Mouse (Mus musculus) retina, embryonic 14.5 days (tissue): ENCODE data around the gene Fktn.
"Not testable (repeated sequence)": the region's sequence is repeated elsewhere in the genome, so short reads cannot be mapped to it uniquely, and the experiment has no call there.

ENCODE experiments used
- DNase-seq: peaks from one replicate; pipeline ENCODE4 v3.0.0-alpha.2; 2015; ENCODE audit warnings: low spot score

Gene Fktn

DNA sequence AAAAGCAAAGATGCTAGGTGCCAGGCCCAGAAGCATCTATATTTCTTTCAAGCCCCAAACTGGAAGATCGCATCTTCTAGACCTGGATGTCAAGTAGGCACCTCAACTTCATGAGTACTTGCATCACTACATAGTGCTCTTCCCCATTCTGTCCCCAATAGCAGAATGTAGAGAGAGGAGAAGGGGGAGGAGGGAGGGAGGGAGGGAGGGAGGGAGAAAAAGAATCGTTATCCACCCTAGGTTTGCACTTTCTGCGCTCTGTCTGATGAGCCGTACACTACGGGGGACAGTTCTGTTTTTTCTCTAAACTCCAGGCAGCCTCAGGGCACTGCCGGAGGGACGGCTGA lies at the start of gene Fktn:
TSS of gene Fktn (plus strand) at position 295 of the 347 bp plus-strand sequence.
- no peak for DNase-seq

DNA sequence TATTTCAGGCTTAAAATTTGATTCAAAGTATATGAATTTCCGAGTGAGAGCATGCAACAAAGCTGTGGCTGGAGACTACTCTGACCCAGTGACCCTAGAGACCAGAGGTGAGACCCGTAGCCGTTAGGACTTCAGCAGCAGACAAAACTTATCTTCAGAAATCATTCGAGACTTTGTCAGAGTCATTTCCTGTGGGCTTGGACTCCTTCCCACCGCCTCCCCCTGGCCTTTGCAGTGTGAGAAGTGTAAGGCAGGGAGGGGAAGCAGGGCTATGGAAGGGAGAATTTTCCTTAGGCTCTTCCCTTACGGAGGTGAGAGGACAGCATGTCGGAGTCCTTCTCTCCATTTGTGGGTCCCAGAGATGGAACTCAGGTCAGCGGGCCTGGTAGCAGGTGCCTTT lies 31.7 kb upstream of the Fktn start:
- no peak for DNase-seq

DNA sequence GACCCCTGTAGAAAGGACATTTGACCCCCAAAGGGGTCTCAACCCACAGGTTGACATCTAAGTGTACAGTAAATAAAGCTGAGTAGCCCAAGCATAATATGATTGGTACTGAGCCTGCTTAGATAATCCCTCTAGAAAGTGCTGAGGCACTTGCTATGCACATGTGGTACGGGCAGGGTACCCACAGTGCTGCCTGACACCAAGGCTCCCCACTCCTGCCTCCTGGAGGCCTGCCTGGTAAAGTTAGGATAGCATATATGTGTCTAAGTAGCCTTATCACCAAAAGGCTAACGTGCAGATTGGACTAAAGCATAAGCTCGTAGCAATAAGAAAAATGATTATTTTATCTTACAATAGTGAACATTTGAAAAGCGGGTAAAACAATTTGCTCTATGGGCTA lies 24.8 kb upstream of the Fktn start:
- DNase-seq: no peak

DNA sequence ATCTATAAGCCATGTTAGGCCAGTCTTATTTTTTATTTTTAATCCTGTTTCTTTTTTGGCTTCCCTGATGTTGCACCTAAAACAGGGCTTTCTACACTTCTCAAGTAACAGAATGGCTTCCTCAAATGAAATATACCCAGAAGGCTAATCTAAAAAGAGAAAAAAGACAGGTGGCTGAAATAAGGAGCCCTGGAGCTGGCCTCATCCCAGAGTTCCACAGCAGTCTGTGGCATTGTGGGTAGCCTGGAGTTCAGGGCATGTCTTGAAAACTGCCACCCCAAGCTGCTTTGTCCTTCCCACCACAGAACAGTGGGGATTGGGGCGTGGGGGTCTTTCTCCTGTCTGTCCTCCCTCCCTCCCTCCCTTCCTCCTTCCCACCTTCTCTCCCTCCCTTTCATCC lies 22.4 kb upstream of the Fktn start:
- DNase-seq: no peak

DNA sequence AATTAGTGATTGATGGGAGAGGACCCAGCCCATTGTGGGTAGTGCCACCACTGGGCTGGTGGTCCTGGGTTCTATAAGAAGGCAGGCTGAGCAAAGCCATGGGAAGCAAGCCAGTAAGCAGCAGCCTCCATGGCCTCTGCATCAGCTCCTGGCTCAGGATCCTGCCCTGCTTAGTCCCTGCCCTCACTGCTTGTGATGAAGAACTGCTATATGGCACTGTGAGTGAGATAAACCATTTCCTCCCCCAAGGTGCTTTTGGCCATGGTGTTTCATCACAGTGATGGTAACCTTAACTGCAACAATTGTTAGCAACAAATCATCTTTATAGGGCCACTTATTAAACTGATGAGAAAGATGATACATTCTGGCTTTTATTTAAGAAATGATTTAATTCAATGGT lies 4.6 kb upstream of the Fktn start:
- not testable (repeated sequence) for DNase-seq

DNA sequence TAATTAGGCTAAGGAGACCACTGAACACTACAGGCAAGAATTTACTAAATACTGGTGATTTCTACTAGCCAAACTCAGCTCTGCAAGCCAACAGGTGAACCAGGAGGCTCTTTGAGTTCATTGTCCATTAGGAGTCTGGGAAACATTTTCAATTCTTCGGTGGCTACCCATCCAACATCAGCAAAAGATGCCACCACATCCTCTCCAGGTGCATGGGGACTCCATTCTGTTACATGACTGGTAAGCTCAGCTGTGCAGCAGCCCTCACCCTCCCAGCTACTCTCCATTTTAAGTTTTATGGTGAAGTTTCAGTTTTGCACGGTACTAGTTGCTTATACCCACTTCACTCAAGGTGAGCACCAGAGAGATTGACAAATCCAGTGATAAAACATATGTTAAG lies 3.8 kb upstream of the Fktn start:
- no peak for DNase-seq

DNA sequence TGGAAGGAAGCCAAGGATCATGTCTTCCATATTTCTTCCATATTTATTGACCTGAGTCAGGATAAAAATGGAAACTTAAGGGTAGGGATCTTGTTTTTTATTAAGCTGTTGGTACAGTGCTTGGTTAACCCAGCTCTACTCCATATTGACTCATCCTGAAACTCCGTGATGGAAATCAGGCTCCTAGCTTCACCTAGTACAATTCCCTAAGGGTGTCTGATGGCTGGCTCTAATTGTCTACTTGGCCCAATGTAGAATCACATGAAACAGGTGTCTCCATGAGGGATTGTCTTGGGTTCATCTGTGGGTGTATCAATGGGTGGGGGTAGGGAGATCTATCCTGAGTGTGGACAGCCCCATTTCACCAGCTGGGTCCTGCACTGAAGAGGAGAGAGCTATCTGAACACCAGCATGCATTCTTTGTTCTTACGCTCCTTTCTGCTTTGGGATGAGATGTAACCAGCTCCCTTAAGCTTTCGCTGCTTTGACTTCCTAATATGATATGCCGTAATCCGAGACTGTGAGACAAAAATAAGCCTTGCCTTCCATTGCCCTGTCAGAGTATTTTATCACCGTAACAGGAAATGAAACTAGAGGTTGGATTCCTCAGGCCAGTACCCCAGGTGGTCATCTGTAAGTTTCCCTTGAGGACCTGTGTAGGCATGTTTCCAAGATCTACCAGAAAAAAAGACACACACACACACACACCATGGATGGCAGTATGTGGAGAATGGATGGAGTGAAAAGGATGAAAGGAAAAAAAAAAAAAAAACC lies 3.1 kb upstream of the Fktn start:
- DNase-seq: no peak

DNA sequence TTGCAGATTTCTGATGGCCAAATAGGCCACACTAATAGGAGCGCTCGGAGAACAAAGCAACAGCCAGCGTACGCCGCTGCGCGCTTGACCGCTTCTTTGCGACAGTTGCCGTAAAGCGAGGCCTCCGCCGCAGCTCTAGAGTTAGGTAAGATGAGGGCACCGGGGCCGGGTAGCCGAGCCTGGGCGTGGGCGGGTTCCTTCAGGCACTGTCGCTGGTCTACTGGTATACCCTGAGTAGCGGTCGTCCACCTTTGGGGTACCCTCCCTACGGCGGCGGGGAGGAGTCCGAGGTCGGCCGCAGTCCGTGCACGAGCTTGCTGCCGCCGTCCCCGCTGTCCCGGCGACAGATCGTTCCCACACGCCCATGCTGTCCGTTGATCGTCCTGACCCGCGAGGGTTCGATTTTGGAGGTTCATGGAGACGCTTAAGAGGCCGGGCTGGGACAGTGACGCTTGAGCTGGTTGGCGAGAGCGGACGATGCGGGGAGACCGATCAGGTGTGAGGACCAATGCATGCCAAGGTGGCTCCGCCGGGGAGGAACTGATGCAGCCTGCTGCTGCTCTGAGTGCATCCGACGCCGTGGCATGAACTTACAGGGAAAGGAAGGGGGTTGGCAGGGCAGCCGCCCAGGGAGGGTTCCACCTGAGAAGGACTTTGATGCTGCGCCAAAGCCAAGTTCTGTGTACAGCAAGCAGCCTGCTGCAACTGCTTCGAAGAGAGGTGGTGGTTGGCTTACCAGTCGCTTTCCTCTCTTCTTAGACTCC lies 435 bp downstream of the Fktn start:
- DNase-seq: peak; percentile 97

DNA sequence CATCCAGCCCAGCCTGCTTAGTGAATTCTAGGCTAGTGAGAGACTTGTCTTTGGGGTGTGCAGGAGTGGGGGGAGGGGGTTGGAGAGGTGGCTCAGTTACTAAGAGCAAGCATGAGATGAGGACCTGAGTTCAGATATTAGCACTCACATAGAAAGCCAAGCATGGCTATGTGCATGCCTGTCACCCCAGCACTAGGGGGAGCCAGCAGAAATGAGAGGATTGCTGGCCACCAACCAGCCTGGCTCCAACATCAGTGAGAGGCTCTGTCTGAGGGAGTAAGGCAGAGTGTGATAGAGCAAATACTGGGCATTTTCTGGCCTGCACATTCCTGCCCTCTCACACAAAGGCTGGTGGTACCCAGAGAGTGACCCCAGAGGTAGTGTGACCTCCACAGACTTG lies 2.2 kb downstream of the Fktn start:
- DNase-seq: no peak

DNA sequence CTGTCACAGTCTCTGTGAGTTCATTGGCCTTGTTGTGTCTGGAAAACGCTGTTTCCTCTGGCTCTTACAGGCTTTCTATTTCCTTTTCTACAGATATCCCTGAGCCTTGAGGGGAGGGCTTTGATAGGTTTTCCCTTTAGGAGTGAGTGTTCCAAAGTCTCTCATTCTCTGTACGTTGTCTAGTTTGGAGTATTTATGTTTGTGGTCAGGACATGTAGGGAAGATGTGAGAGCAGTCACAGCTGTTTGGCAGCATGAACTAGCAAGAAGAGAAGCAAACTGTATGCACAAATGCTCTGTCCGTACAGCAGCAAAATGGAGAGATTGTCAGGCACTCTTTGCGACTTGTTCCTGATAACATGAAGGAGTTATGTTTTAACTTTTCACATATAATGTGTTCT lies 3.7 kb downstream of the Fktn start:
- no peak for DNase-seq

DNA sequence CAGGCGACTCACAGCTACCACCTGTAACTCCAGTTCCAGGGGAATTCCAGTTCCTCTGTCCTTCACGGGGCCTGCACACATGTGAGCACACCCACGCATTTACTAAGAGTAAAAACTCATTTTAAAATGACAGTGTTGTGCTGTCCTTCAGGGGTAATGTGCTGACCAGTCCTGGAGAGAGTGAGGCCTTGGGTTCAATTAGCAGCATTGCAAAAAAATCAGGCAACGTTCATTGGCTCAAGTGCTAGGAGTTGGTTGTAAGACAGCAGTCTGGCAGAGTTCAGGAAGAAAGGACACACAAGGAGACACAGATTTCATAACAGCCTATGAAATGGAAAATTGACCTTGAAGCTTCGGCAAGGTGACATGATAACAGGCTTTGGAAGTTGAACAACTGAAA lies 4.5 kb downstream of the Fktn start:
- DNase-seq: no peak

DNA sequence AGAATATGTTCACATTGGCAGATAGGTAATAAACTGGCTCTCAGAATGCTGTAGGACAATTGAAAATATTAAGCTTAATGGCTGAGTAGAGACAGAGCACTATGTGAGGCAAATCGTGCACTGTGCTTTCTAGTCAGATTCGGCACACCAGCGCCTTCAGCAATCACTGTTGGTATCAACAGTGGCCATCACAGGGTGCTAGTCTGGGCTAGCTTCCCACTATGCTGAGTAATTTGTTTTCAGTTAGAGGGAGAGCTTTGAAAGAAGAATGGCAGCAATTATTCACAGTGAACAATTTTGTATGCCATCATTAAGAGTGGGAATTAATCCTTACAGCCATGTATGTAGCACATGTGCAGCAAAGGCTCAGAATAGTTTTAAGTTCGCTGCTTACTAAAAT lies 8.7 kb downstream of the Fktn start:
- DNase-seq: peak; percentile 30

DNA sequence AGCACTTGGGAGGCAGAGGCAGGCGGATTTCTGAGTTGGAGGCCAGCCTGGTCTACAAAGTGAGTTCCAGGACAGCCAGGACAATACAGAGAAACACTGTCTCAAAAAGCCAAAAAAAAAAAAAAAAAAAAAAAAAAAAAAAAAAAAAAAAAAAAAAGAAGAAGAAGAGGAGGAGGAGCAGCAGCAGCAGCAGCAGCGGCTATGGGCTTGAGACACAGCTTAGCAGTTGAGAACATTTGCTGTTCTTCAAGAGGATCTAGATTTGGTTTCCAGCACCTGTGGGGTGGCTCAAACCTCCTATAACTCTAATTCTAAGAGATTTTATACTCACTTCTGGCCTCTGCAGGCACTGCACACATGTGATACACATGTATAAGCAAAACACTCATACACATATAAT lies 12.3 kb downstream of the Fktn start:
- not testable (repeated sequence) for DNase-seq

DNA sequence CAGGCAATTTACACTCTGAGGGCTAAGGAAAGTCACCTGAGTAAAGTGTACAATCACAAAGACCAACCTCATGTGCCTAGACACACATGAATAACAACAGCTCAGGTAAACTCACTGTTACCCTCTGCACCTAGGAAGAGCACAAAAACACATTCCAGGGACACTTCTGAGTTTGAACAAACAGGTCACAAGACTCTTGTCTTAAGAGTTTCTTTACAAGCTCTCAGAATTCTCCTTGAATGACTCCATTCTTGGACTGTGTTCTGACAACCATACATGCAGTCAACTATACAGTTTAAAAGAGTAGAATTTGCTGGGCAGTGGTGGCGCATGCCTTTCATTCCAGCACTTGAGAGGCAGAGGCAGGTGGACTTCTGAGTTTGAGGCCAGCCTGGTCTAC lies 14.3 kb downstream of the Fktn start:
- no peak for DNase-seq

DNA sequence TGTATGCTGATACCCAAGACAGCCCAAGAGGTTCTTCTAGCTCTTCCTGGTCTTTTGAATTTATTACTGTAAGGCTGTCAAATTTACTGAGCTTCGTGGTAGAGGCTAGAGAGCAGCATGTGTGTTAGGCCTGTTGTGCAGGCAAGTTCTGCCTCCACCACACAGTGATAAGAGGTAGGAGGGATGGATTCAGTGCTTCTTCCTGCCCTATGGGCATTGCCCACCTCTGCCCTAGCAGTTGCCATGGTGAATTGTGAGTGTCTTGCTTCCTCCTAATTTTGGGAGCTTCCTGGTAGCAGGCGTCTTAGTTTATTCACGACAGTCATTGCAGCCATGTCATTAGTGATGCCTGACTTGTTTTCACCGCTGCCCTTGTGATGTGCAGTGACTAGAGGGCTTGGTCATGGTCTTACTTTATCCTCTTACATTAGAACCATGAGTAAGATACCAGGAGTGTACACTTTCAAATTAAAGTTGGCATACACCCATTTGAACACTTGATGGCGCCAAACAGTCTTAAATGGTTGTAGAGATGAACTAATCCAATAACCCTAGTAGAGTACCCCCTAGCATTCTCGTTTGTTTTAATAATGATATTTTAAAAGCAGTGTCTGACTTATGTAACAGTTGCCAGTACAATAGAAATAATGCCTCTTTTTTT lies 25.3 kb downstream of the Fktn start:
- DNase-seq: peak; percentile 85

DNA sequence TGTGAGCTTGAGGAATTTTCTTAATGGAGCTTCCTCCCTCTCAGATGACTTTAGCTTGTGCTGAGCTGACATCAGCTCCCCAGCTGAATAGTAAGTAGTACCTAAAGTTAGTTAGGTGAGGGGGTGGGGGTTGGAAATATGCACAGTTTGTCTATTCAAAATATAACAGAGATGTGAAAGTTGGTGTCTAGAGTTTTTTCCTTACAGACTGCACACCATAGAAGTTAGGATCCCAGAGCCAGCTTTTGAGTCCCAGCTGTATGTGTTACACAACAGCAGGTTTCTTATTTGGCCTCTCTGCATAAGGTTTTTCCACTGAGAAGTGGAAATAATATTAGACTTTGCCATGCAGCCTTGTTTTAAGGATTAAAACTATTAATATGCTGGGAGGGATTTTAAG lies 36.0 kb downstream of the Fktn start:
- no peak for DNase-seq

DNA sequence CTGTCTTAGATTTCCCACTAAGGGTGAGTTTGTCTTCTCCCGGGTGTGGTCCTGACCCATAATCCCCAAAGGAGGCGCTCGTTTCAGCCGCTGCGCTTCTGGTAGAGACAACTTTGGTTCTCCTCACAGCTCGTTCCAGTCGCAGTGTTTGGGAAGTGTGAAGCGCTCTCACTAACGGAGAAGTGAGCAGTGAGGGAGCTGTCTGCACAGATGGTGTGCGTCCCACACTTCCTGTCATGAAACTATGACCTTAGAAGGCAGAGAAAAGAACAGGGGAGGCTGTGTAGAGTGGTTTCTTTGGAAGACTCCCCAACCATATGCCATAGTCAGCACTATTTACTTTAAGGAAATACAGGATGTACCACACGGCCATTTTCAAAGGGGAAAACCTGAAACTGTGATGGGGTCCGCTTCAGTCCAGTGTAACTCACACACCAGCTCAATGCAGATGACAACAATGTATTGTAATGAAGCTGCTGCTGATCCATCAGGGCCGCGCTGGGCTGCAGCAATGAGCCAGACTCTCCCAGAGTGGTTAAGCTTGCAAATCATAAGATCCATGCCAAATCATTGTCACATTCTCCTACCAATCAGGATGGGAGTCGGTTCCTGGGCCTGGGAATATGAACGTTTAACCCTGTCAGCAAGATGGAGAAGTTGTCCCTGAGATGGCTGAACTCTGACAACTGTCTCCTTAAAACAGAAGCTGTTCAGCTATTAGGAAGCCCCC lies 36.8 kb downstream of the Fktn start:
- no peak for DNase-seq

DNA sequence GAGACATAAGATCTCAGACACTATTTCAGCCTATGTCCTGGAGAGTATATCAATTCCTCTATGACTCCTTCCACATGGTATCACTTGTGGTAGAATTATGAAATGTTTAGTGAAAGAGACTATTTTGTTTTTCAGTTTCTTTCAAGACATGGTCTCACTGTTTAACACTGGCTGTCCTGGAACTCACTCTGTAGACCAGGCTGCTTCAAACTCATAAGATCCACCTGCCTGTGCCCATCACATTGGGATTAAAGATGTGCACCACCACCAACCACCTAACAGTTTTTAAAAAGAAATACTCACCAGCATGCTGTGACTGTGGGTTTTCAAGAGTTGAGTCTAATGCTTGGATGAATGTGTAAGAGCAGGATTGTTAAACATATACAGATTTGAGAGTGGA lies 43.2 kb downstream of the Fktn start:
- no peak for DNase-seq

DNA sequence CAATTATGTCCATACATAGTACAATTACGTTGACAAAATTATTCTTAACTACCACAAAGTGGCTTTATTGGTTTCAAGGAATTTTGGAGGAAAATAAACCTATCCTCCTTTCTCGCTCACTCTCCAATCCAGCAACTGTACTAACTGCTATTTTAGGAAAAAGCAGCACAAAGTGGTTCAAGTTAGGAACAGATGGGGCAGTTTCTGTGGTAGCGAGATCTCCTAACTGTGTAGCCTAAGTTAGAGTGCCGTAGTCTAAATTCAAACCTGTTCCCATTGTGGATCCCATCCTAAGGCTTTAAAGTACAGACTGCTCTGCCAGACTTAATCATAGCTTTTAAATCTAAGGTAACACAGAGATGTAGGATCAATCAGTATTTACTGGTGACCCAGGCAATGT lies 45.0 kb downstream of the Fktn start:
- DNase-seq: no peak

DNA sequence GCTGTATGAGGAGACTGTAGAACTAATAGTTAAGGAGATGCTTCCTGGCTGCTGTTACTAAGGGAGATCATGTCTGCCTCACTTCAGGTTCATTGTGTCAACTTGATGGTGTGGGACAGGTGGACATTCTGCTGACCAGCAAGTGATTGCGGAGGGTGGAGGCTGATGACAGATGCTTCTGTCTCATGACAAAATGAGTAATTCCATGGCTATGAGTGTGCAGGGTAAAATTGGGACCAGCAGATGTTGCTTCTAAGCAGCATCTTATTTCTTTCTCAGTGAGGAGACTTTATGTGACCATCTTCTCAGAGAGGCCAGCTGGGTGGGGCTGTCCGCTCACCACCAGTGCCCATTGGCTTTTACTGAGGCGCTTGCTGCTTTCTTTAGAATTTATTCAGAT lies 45.9 kb downstream of the Fktn start:
- no peak for DNase-seq

DNA sequence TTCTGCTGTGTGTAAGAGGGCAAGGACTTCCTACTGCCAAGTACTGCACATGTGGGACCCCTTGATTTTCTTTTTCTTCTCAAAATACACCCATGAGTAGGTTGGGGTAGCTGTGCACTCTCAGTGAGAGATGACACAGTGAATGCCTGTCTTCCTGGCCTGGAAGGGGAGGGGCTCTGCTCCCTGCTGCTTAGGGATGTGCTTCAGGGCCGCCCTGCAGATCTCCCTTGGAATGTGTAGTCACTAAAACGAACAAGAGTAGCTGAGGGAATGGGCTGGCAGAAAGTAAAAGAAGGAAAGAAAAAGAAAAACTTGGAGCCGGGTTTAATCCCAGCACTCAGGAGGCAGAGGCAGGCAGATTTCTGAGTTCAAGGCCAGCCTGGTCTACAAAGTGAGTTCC lies 48.7 kb downstream of the Fktn start:
- DNase-seq: no peak

DNA sequence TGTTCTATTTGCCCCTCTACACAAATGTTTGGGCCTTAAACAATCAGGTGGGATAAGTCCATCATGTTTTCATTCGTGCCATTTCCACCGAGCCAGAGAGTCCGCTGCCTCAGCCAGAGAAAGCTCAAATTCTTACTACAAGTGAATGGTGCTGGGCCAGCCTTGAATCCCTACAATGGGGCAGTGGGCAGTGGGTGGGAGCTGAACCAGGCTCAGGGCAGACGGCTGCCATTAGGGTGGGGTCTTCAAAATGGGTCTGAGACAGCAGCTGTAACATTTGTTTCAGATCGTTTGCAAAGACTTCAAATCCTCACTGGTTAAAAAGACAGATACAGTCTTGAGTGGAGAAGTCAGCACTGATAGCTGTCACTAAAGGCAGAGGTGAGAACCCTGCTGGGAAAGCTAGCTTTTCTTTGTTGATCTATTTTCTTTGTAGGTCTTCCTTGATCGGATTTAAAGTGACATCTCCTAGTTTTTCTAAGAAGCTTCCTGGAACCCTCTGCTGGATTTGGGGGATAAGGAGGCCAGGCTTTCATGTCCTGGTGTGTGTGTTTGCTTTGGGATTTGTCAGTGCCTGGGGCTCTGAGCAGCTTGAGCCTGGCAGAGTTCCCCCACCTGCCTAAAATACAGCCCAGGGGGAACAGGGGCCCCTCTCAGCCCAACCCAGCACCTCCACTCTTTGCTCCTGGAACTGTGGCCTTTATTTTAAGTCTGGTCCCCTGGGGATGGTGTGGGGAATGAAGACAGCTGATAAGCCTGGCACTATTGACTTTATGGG lies 57.3 kb downstream of the Fktn start:
- no peak for DNase-seq
